Mouse (Mus musculus) cerebellum, postnatal 14 days (tissue): ENCODE results near the gene Arl4d.
"Not testable (repeated sequence)": the region's sequence is repeated elsewhere in the genome, so short reads cannot be mapped to it uniquely, and the experiment has no call there.

Source experiments
- DNase-seq, 2 experiments: peaks; one replicate each; pipeline ENCODE4 v3.0.0; 2021; ENCODE audit warnings: mixed read lengths in 2 of 2

The Arl4d gene

DNA sequence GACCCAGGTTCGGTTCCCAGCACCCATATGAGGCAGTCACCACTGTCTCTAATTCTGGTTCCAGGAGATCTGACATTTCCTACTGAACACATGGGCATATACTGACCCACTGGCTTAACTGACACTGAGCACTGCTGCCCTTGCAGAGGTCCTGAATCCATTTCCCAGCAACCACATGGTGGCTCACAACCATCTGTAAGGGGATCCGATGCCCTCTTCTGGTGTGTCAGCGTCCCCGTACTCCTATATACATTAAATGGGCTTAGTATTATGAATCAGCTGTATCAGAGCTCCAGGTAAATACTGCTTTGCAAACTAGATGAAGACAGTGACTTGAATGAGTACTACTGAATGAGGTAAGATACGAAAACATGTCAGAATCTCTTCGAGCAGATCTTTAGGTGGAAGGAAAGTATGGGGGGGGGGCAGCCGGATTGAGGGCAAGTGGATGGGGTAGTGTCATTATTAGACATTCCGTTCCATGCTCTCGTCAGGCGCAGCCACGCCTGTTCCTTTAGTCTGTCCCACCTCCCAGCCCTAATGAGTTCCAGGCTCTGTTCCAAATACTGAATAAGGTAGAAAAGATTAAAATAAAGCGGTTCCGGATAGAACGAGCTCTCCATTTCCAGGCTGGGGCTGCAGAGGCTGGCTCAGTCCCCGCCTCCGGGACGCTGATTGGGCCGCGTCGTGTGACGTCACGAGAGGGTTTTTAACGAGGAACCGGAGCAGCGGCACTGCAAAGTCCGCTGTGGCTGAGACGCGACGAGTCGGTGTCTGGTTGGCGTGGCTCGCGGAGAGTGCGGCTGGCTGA lies at the start of gene Arl4d:
TSS of gene Arl4d (plus strand) at position 717 of the 811 bp plus-strand sequence.
- DNase-seq = peak; percentile 96 to 97

DNA sequence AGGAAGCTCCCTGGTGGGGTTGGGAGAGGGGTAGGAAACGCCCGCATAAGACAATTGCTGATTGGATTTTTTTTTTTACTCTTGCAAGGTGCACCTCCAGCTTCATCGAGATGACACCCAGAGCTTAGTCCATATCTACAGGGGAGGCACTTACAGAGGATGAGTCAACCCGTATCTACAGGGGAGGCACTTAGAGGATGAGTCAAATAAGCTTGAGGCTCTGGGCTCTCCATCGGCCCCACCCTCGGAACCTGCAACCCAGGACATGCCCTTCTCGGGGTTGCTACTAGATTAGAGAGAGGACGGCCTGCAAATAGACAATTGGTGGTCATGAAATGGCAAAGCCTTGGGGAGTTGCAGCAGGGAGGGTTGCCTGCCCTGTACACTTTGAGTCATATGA lies 49.2 kb upstream of the Arl4d start:
- no peak for DNase-seq

DNA sequence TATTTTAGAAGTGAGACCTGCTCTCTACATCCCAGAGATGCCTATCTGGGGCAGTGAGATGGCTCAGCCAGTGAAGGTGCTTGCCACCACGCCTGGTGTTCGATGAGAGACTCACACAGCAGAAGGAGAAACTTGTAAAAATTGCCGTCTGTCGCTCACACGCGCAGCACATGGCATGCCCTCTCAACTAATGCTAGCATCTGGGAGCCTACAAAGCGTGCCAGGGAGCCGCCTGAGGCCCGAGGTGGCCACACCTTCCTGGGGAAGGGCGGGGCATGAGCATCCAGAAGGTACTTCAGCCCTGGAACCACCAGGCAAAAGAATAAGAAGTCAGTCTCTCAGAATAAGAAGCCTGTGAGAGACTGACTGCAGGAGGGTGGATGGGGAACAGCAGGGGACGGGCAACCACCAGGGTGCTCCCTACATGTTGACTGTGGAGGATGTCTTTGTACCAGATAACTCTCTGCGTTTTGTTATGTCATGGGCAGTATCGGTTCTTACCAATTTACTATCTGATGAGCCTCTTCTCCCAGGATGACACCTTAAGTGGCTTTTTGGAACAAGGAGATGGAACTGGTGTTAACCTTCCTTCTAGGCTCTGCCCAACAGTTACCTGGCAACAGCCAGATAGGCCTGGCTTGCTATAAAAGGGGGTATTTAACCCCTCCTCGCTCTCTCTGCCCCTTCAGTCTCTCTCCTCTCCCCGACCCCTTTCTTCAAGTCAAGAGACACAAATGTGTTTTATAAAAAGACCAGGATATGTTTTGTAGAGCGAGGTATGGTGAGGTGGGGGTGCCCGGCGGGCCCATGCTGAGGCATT lies 48.2 kb upstream of the Arl4d start:
- DNase-seq = peak in 1 of 2 experiments; percentile 29

DNA sequence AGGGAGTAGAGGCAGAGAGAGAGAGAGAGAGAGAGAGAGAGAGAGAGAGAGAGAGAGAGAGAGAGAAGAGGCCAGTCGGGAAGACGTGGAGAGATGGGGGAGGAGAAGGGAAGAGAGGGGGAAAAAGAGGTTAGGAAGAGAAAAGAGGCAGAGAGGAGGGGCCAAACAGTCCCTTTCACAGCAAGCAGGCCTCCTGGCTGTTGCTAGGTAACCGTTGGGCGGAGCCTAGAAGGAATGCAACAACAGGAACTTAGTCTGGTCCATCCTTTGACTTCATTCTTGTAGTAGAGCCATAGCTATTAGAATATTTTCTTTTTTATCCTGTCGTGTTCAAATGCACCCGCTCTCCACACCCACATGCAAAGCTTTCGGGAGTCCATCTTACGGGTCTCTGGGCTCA lies 47.5 kb upstream of the Arl4d start:
- no peak for DNase-seq

DNA sequence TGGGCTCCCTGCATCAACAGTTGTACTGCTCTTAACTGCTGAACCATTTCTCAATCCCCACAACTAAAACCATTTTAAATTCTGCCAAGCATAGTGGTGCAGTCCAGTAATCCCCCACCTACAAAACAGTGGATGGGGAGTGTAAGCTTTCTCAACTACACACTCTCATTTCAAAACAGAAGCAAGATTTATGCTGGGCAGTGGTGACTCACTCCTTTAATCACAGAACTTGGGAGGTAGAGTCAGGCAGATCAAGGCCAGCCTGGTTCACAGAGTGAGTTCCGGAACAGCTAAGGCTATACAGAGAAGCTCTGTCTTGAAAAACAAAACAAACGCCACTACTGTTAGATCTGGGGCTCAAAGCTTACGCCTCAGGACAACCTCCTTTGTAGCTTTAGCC lies 46.7 kb upstream of the Arl4d start:
- no peak for DNase-seq

DNA sequence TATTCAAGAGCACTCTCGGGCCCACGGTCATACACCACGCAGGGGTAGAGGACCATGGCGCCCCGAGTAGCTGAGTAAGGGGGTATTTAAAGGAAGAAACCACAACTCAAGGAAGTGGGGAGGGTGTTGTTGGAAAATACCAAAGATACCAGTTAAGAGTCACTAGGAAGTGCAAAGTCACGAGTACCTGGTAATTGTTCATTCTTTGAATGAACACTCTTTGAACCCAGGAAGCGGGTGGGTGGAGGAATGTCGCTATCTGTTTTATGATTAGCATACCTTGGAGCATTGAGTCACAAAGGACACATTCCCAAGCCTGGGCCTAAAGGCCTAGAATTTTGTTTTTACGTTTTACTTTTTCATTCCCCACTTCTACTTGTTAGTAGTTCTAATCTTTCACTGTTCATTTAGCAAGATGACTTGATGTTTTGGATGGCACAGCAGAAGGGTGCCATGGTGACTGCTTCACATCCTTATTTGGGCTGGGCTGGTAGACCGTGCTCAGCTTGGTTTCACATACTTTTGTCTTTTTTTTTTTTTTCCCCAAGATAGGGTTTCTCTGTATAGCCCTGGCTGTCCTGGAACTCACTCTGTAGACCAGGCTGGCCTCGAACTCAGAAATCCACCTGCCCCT lies 45.2 kb upstream of the Arl4d start:
- DNase-seq = not testable (repeated sequence)

DNA sequence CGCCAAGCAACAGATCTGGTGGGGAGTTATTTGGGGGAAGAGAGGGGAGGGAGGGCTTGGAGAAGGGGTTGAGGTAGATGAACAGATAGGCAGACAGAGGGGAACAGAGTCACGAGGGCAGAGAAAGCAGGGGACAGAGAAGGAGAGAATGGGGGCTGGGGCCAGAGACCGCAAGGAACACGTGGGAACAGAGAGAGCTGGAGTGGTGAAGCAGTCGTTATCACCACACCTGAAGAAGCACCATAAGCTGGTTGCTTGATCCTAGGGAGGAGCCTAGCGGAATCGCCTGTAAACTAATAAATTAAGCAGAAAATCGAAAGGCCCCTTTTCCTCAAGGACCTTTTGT lies 38.7 kb upstream of the Arl4d start:
- DNase-seq = no peak

DNA sequence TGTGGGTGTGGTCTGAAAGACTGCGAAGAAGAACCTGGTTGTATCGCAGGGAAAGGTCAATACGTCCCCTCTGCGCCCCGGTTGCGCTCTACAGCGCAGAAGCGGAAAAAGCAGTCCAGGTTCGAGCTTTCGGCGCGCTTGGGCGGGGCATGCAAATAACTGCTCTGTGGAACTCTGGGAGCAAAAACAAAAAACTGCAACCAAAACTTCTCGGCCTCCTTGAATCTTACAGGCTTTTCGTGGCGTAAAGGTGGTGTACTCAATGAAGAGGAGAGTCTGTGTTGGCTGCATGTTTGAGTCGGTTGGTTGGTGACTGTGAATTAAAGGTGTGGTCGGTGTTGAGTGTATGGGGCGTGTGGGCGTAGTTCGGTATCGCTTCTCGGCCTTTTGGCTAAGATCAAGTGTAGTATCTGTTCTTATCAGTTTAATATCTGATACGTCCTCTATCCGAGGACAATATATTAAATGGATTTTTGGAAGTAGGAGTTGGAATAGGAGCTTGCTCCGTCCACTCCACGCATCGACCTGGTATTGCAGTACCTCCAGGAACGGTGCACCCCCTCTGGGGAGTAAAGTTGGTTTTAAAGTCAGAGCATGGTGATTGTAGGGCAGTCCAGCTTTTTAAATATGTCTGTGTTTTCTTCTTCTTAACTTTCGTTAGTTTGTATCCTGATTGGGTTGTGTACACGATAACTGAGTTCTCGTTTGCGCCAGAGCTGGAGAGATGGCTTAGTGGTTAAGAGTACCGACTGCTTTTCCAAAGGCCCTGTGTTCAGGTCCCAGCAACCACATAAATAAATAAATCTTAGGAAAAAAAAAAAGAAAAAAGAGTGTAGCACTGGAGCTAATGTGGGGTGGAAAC lies 38.1 kb upstream of the Arl4d start, which contains the start of gene Rdm1:
TSS of gene Rdm1 (plus strand) at position 201 of the 862 bp plus-strand sequence.
- peak; percentile 83 to 89 for DNase-seq

DNA sequence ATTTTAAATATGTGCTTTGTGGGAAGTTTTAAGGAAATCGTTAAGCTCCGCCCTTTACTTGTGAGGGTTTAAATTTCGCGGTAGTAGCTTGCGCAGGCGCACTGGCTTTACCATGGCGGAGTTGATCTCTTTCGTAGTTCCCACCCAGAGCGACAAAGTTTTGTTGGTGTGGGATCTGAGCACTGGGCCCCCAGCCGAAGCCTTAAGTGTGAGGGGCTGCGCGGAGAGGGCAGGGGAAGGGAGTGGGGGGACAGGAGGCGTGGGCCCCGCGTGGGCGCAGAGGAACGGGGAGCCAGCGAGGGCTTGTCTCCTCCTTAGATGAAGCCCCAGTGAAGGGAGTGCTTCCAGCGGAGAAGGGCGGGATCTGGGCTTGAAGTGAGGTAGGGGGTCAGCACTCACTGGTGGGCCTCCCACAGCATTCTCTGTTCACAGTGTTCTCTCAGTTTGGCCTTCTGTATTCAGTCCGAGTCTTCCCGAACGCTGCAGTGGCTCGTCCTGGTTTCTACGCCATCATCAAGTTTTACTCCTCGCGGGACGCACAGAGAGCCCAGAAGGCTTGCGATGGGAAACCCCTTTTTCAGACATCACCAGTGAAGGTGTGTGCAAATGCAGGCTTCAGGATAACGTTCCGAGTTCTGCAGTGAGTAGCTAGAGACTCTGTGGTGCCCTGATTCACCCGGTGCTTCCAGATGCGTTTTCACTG lies 37.3 kb upstream of the Arl4d start:
- peak; percentile 84 to 88 for DNase-seq

DNA sequence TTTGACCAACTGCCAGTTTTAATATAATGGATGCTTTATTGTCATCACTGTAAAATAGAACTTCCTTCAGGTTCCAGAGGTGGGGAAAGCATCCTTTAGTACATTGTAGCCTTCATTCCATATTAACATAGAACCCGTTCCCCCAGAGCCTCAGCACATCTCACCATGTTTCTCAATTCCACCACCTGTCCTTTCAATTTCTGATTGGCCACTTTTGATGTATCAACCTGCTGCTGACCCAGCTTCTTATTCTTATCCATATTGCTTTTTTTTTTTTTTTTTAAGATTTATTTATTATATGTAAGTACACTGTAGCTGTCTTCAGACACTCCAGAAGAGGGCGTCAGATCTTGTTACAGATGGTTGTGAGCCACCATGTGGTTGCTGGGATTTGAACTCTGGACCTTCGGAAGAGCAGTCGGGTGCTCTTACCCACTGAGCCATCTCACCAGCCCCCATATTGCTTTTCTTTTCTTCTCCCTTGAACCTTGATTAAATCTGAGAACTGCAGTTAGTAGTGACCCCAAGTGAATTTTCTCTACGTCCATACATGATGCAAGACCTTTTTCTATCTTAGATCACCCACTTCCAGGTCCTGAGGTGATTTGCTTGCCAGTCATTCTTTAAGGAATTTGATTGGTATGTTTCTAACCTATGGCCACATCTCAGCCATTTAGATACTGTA lies 36.5 kb upstream of the Arl4d start:
- DNase-seq = not testable (repeated sequence)

DNA sequence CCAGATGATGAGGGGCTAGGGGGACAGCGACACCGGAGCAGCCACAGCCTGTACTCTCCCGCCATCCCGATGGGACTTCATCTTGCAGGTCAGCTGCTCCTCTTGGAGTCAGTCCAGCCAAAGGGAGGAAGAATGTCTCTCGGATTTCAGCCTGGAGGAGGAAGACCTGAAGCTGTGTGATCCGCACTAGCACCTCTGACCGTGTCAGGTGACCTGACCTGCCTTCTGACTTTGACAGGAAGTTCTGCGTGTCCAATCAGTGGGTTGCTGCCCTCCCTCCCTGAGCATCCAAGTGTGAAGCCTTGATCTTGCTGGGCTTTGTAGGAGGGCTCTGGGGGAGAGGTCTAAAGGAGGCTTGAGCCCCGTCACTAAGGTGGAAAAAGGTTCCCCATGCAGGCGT lies 29.7 kb upstream of the Arl4d start:
- DNase-seq = no peak

DNA sequence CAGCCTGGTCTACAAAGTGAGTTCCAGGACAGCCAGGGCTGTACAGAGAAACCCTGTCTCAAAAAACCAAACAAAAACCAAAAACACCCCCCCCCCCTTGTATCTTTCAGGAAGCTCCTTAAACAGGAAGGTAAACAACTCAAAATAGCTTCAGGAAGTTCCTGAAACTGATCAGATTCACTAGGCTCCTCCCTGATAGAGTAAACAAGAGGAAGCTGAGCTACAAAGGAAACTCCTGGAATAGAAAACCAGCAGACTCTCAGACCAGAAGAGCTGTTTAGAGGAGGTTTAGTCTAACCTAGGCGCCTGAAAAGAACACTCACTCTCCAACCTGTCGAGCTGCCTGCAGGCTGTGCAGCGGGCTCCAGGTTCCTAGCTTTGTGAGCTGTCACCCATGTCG lies 25.6 kb upstream of the Arl4d start:
- no peak for DNase-seq

DNA sequence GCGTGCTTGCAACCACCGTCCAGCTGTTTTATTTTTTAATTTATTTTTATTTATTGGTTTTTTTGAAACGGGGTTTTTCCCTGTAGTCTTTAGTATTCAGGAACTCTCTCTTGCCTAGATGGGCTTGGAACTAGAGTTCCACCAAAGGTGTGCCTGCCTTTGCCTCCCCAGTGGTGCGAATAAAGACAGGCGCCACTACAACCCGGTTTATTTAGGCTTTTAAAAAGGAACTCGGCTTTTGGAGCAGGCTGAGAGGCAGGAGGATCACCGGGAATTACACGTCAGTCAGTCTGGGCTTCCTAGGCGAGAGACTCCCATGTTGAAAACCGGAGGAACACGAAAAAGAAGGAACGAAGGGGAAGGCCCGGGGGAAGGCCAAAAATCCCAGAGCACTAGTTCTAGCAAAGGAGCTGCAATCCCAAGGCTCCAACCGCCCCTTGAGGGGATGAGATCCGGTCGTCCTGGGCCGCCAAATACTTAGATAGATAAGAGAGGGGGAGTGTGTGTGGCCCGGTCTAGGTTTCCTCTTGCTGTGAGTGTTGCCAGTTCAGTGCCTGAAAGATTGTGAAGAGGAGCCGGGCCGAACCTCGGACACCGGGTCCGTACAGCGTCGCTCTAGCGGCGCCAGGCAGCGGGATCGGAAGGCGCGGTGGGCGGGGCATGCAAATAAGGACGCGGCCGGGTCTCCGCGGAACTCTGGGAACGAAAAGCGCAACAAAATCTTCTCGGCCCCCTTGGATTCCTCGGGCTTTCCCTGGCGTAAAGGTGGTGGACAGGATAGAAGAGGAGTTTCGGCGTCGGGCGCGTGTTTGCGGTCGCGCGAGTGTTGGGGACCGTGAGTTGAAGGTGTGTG lies 24.3 kb upstream of the Arl4d start:
- DNase-seq = peak; percentile 87 to 89

DNA sequence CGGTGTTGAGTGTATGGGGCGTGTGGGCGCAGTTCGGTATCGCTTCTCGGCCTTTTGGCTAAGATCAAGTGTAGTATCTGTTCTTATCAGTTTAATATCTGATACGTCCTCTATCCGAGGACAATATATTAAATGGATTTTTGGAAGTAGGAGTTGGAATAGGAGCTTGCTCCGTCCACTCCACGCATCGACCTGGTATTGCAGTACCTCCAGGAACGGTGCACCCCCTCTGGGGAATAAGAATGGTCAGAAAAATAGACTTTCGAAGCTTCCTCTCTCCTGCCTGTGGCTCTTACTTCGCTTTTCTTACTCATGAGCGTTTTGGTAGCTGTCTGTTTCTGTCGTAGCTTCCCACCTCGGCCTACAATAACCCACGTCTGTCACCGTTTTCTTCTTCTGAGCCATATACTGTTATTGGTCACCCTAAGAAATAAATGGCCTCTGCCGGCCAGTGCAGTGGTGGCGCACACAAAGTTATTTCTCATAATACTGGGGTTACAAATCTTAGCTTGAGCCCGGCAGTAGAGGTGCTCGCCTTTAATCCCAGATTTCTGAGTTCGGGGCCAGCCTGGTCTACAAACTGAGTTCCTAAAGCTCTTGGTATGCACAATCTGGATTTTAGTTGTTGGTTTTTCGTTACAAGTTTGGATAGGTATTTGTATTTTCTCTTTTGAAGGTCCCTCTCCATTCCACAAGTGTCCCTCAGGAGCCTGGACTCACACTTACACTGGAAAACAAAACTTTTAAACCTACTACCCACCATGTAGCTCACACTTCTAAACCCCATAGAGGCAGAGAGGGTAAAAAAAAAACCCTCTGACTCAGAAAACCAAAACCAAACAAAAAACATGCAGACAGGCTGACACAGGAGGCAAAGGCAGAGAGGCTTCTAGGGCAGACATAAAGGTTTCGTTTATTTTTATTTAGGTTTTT lies 23.4 kb upstream of the Arl4d start:
- DNase-seq = peak; percentile 47 to 54

DNA sequence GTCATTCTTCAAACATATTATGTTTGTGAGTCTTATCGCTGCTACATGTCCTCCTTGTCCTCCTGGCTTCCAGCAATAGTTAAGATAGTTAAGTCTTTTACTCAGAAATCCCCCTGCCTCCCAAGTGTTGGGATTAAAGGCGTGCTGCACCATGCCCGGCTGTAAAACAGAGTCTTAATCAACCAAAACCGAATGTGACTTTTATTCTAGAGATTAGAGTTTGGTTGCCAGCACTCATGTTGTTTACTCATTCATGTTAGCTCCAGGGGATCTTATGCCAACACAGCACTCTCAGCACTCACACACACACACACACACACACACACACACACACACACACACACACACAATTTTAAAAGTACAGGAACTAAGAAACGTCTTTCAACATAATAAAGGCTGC lies 22.4 kb upstream of the Arl4d start:
- no peak for DNase-seq

DNA sequence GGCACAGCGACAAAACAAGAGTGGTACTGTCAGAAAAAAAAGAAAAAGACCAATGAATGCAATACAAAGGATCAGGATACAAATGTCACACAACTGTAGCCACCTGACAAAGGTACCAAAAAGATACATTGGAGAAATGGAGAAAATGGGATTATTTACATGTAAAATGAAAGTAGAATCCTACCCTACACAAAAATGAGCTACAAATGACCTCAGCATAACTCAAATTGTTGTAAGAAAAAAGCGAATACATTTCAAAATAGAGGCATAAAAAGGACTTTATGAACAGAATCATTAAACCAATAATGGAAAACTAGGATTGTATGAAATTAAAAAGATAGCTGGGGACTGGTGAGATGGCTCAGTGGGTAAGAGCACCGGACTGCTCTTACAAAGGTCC lies 20.8 kb upstream of the Arl4d start:
- DNase-seq = no peak

DNA sequence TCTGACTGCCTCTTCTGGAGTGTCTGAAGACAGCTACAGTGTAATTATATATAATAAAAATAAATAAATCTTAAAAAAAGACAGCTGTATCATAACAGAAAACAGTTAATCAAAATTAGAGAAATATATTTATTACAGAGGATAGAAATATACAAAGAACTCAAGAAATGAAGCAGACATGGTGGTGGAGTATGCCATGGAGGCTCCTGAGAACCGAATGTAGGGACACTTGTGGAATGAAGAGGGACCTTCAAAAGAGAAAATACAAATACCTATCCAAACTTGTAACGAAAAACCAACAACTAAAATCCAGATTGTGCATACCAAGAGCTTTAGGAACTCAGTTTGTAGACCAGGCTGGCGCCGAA lies 20.3 kb upstream of the Arl4d start:
- DNase-seq = not testable (repeated sequence)

DNA sequence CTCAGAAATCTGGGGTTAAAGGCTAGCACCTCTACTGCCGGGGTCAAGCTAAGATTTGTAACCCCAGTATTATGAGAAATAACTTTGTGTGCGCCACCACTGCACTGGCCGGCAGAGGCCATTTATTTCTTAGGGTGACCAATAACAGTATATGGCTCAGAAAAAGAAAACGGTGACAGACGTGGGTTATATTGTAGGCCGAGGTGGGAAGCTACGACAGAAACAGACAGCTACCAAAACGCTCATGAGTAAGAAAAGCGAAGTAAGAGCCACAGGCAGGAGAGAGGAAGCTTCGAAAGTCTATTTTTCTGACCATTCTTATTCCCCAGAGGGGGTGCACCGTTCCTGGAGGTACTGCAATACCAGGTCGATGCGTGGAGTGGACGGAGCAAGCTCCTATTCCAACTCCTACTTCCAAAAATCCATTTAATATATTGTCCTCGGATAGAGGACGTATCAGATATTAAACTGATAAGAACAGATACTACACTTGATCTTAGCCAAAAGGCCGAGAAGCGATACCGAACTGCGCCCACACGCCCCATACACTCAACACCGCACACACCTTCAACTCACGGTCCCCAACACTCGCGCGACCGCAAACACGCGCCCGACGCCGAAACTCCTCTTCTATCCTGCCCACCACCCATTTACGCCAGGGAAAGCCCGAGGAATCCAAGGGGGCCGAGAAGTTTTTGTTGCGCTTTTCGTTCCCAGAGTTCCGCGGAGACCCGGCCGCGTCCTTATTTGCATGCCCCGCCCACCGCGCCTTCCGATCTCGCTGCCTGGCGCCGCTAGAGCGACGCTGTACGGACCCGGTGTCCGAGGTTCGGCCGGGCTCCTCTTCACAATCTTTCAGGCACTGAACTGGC lies 19.7 kb upstream of the Arl4d start:
- DNase-seq = peak; percentile 79 to 81
